Mouse (Mus musculus): ENCODE results near the gene 9630041A04Rik.

The 9630041A04Rik gene

GRCm38 (mm10) chr9:101861596-101862471, at the start of gene 9630041A04Rik:
9630041A04Rik (plus strand) TSS chr9:101861841.
- in situ Hi-C loops (cut with MboI; ENCODE audit: unreplicated experiment in 2 of 2), result no loop called here

- in situ Hi-C loops (cut with MboI; ENCODE audit: unreplicated experiment in 2 of 2), result no loop called here
These were observed 37.7 kb upstream of the 9630041A04Rik start for GRCm38 (mm10) chr9:101823896-101824295.

GRCm38 (mm10) chr9:101825626-101826025, 36.0 kb upstream of the 9630041A04Rik start:
- in situ Hi-C loops (cut with MboI; ENCODE audit: unreplicated experiment in 2 of 2), result no loop called here

GRCm38 (mm10) chr9:101833619-101834018, 28.0 kb upstream of the 9630041A04Rik start:
- in situ Hi-C loops (cut with MboI; ENCODE audit: unreplicated experiment in 2 of 2), result no loop called here

GRCm38 (mm10) chr9:101841101-101841500, 20.5 kb upstream of the 9630041A04Rik start:
- in situ Hi-C loops (cut with MboI; ENCODE audit: unreplicated experiment in 2 of 2), result no loop called here

- in situ Hi-C loops (cut with MboI; ENCODE audit: unreplicated experiment in 2 of 2), result no loop called here
These were observed 17.7 kb upstream of the 9630041A04Rik start for GRCm38 (mm10) chr9:101843893-101844292.

GRCm38 (mm10) chr9:101845691-101846090, 15.9 kb upstream of the 9630041A04Rik start:
- in situ Hi-C loops (cut with MboI; ENCODE audit: unreplicated experiment in 2 of 2), result no loop called here

GRCm38 (mm10) chr9:101862481-101863065, 932 bp downstream of the 9630041A04Rik start:
- in situ Hi-C loops (cut with MboI; ENCODE audit: unreplicated experiment in 2 of 2), result no loop called here

- in situ Hi-C loops (cut with MboI; ENCODE audit: unreplicated experiment in 2 of 2), result no loop called here
These were observed 1.5 kb downstream of the 9630041A04Rik start for GRCm38 (mm10) chr9:101863130-101863529.

- in situ Hi-C loops (cut with MboI; ENCODE audit: unreplicated experiment in 2 of 2), result no loop called here
These were observed 7.0 kb downstream of the 9630041A04Rik start for GRCm38 (mm10) chr9:101868593-101868992.

GRCm38 (mm10) chr9:101870034-101870433, 8.4 kb downstream of the 9630041A04Rik start:
- in situ Hi-C loops (cut with MboI; ENCODE audit: unreplicated experiment in 2 of 2), result no loop called here

- in situ Hi-C loops (cut with MboI; ENCODE audit: unreplicated experiment in 2 of 2), result no loop called here
These were observed 13.7 kb downstream of the 9630041A04Rik start for GRCm38 (mm10) chr9:101875306-101875705.

GRCm38 (mm10) chr9:101877109-101877987, 15.7 kb downstream of the 9630041A04Rik start:
- in situ Hi-C loops (cut with MboI; ENCODE audit: unreplicated experiment in 2 of 2), result no loop called here

- in situ Hi-C loops (cut with MboI; ENCODE audit: unreplicated experiment in 2 of 2), result no loop called here
These were observed 21.7 kb downstream of the 9630041A04Rik start for GRCm38 (mm10) chr9:101883295-101883694.

GRCm38 (mm10) chr9:101897851-101898250, 36.2 kb downstream of the 9630041A04Rik start:
- in situ Hi-C loops (cut with MboI; ENCODE audit: unreplicated experiment in 2 of 2), result no loop called here

- in situ Hi-C loops (cut with MboI; ENCODE audit: unreplicated experiment in 2 of 2), result no loop called here
These were observed 41.8 kb downstream of the 9630041A04Rik start for GRCm38 (mm10) chr9:101903406-101903805.

GRCm38 (mm10) chr9:101907747-101908255, 46.2 kb downstream of the 9630041A04Rik start:
- in situ Hi-C loops (cut with MboI; ENCODE audit: unreplicated experiment in 2 of 2), result no loop called here

- in situ Hi-C loops (cut with MboI; ENCODE audit: unreplicated experiment in 2 of 2), result no loop called here
These were observed 47.2 kb downstream of the 9630041A04Rik start for GRCm38 (mm10) chr9:101908849-101909248.

GRCm38 (mm10) chr9:101909491-101909890, 47.9 kb downstream of the 9630041A04Rik start:
- in situ Hi-C loops (cut with MboI; ENCODE audit: unreplicated experiment in 2 of 2), result no loop called here

- in situ Hi-C loops (cut with MboI; ENCODE audit: unreplicated experiment in 2 of 2), result no loop called here
These were observed 49.7 kb downstream of the 9630041A04Rik start for GRCm38 (mm10) chr9:101911176-101911866.

Data from v-Abl transformed pro-B cells (cell line).